Mouse (Mus musculus): ENCODE measurements around the gene Kcnq2. TPM values are rescaled to one million over a fixed set of nuclear protein-coding genes. Genes with fewer than 3 reads are reported as not detected.

The Kcnq2 gene
- polyA plus RNA-seq, 1 experiment, result not detected

DNA sequence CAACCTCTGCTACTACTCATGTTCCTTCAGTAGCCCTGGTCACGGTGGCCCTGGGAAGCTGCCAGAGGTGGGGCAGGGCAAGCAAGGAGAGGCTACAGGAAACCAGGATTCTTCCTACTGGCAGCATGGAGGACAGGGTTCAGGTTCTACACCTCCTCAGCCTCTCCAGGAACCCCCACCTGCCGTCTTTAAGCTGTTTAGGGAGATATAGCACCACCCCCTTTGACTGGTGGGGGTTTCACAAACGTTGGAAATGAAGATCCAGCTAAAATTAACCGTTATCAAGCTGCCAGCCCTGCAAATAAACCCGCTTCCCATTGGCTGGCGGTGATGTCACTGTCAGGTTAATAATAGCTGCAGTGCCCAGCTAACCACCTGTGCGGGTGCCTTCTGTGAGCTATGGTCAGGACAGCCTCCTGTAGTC is 24.0 kb upstream of the Kcnq2 start:
- Histone ChIP-seq H3K27ac (ENCODE audit: control insufficient read depth, insufficient read depth, low read depth, low read length, poor library complexity) (no peak overlapping the region), H3K4me3 (replicated peaks; ENCODE audit: control insufficient read depth, low read depth, low read length) (no peak overlapping the region), H3K4me1 (ENCODE audit: control insufficient read depth, insufficient read depth, low read length) (no peaks in the 10 kb centered on the region)
- 52% methylated on average over 7 of the region's 7 CpGs for WGBS
- TF ChIP-seq CTCF (IDR thresholded peaks at IDR 0.05; ENCODE audit: control insufficient read depth, insufficient read depth, low read length) (no peak), POLR2A (IDR thresholded peaks at IDR 0.05; ENCODE audit: borderline replicate concordance, control insufficient read depth, low read depth, low read length) (no peak)

GRCm38 (mm10) chr2:181158471-181158870 is 23.4 kb upstream of the Kcnq2 start:
- H3K4me3 ChIP-seq (replicated peaks; ENCODE audit: control insufficient read depth, low read depth, low read length), result no peak overlapping the region
- H3K4me1 ChIP-seq (ENCODE audit: control insufficient read depth, insufficient read depth, low read length), result no peaks in the 10 kb centered on the region
- WGBS, result 88% methylated on average over 2 of the region's 2 CpGs
- no peak overlapping the region for H3K27ac ChIP-seq (ENCODE audit: control insufficient read depth, insufficient read depth, low read depth, low read length, poor library complexity)
- TF ChIP-seq CTCF (IDR thresholded peaks at IDR 0.05; ENCODE audit: control insufficient read depth, insufficient read depth, low read length), result no peak
- no peak for TF ChIP-seq POLR2A (IDR thresholded peaks at IDR 0.05; ENCODE audit: borderline replicate concordance, control insufficient read depth, low read depth, low read length)

DNA sequence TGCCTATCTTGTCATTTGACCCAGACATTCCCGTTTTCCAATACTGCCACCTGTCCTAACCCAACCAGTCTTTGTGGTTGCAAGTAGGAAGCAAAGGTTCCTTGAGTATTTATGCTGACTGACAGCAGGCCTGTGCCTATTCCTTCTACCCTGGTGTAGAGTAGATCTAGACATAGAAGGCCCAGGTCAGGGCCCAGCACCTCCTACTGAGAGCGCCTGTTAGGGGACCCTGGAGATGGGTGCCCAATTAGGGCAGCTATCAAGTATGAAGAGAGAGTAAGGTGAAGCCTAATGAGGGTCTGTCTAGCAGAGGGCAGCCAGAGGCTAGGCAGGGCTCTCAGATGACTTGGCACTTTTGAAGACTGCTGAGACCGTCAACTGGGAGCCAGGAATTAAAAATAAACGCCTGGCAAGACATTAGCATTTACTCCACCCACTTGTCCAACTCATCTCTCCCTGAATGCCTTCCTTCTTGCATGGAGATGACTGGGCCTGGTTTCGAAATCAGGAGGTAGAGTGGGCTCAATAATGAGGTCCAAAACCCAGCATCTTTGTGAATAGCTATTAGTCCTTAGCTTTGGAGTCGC is 22.7 kb upstream of the Kcnq2 start:
- Histone ChIP-seq H3K4me1 (ENCODE audit: control insufficient read depth, insufficient read depth, low read length) (no peaks in the 10 kb centered on the region), H3K27ac (ENCODE audit: control insufficient read depth, insufficient read depth, low read depth, low read length, poor library complexity) (no peak overlapping the region), H3K4me3 (replicated peaks; ENCODE audit: control insufficient read depth, low read depth, low read length) (no peak overlapping the region)
- TF ChIP-seq POLR2A (IDR thresholded peaks at IDR 0.05; ENCODE audit: borderline replicate concordance, control insufficient read depth, low read depth, low read length), result no peak
- no peak for TF ChIP-seq CTCF (IDR thresholded peaks at IDR 0.05; ENCODE audit: control insufficient read depth, insufficient read depth, low read length)
- 53% methylated on average over 6 of the region's 6 CpGs for WGBS

DNA sequence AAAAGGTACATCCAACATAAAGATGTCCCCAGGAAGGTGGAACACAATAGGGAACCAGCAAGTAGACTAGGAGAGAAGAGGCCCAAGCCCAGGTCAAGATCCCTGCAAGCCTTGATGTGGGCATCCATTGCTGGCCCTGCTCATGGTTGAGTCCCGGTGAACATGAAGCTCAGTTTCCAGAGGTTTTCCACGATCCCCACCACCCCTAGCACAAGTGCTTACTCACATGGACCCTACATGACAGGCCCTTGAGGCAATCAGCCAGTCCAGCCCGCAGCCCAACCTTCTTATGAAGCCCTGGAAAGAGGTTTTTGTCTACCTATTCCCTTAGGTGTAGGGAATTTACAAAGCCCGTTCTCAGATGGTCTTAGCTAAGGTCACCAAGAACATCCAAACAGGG is 22.1 kb upstream of the Kcnq2 start:
- H3K4me1 ChIP-seq (ENCODE audit: control insufficient read depth, insufficient read depth, low read length), result no peaks in the 10 kb centered on the region
- no peak overlapping the region for H3K4me3 ChIP-seq (replicated peaks; ENCODE audit: control insufficient read depth, low read depth, low read length)
- no peak overlapping the region for H3K27ac ChIP-seq (ENCODE audit: control insufficient read depth, insufficient read depth, low read depth, low read length, poor library complexity)
- no peak for TF ChIP-seq CTCF (IDR thresholded peaks at IDR 0.05; ENCODE audit: control insufficient read depth, insufficient read depth, low read length)
- WGBS, result 72% methylated on average over 4 of the region's 4 CpGs

DNA sequence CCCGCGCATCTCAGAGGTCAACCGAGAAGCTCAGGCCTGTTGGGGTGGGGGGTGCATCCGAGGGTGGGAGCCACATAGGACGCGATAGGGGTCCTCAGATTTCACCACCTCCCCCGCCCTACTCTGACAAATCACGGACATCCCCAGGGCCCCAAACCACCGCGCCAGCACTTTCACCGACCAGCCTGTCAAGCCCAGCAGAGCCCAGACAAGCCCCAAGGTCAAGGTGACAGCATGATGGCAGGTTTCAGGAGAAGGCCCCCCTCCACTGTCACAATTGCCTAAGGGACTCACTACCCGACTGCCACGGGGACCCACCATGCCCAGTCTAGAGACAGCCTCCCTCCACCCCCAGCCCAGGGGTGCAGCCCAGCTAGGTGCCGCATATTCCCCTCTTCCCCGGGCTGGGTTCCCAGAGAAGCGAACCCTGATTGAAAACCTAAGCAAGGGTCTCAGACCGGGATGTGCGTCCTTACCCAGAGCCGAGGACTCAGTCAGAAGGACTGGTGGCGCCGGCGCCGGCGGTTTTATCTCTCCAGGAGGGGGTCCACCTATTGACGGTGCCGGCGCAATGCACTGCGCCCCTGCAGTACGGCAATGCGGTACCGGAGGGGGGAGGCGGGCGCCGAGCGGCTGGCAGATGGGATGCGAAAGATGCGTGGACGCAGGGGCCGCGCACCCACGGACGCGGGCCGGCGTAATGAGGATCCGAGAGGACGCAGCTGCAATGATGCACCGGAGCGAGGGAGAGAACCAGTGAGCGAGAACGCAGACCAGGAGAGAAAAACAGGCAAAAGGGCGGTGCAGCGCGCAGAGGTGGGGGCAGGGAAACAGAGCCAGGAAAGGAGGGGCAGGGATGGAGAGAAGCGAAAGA is 21.4 kb upstream of the Kcnq2 start, which contains the start of gene Eef1a2:
Gene Eef1a2 (minus strand): TSS at position 767 of the 874 bp plus-strand sequence.
- no peak within 1 kb of the TSS for H3K4me3 ChIP-seq (replicated peaks; ENCODE audit: control insufficient read depth, low read depth, low read length)
- WGBS, result 11% methylated on average over 55 of the region's 55 CpGs
- no peak within 1 kb of the TSS for H3K27ac ChIP-seq (ENCODE audit: control insufficient read depth, insufficient read depth, low read depth, low read length, poor library complexity)
- no peaks in the 10 kb centered on the region for H3K4me1 ChIP-seq (ENCODE audit: control insufficient read depth, insufficient read depth, low read length)
- TF ChIP-seq CTCF (IDR thresholded peaks at IDR 0.05; ENCODE audit: control insufficient read depth, insufficient read depth, low read length), result no peak
- no peak for TF ChIP-seq POLR2A (IDR thresholded peaks at IDR 0.05; ENCODE audit: borderline replicate concordance, control insufficient read depth, low read depth, low read length)

DNA sequence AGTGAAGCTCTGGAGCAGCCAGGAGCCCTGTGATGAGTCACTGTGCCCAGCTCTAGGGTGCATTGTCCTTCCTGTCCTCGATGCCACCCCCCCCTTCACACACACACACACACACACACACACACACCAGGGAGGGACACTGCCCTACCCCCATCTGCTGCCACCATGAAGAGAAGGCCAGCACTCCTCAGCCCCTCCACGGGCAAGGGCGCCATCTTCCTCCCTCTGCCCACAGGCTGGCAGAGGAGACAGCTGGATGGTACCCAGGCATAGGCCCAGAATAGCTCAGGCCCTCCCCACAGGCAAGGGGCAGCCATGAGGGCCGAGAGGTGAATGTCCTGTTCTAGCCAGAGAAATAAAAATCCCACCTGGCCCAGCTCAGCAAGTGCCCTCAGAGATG is 20.7 kb upstream of the Kcnq2 start:
- Histone ChIP-seq H3K27ac (ENCODE audit: control insufficient read depth, insufficient read depth, low read depth, low read length, poor library complexity) (no peak overlapping the region), H3K4me3 (replicated peaks; ENCODE audit: control insufficient read depth, low read depth, low read length) (no peak overlapping the region), H3K4me1 (ENCODE audit: control insufficient read depth, insufficient read depth, low read length) (no peaks in the 10 kb centered on the region)
- no peak for TF ChIP-seq POLR2A (IDR thresholded peaks at IDR 0.05; ENCODE audit: borderline replicate concordance, control insufficient read depth, low read depth, low read length)
- no peak for TF ChIP-seq CTCF (IDR thresholded peaks at IDR 0.05; ENCODE audit: control insufficient read depth, insufficient read depth, low read length)
- WGBS, result 44% methylated on average over 4 of the region's 4 CpGs

DNA sequence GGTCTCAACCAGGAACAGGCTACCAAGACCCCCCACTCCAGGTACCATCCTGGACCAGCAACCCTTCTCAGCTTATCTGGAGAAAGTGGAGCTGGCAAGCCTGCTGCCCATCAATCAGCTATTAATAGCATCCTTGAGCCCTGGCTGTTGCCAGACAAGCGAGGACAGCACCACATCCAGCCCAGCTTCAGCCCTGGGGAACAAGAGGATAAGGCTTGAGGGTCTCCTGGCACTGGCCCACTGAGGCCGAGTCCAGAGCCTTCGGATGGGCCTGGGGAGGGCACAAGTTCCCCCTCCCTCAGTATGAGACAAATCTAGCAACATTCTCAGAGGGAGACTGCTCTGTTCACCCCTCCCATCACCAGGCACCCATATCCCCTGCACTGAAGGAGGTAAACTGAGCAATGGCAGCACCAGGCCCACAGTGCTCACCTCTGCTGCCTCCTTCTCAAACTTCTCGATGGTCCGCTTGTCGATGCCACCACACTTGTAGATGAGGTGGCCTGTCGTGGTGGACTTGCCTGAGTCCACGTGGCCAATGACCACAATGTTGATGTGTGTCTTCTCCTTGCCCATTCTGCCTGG is 19.8 kb upstream of the Kcnq2 start:
- TF ChIP-seq POLR2A (IDR thresholded peaks at IDR 0.05; ENCODE audit: borderline replicate concordance, control insufficient read depth, low read depth, low read length), result no peak
- TF ChIP-seq CTCF (IDR thresholded peaks at IDR 0.05; ENCODE audit: control insufficient read depth, insufficient read depth, low read length), result no peak
- no peak overlapping the region for H3K4me3 ChIP-seq (replicated peaks; ENCODE audit: control insufficient read depth, low read depth, low read length)
- no peak overlapping the region for H3K27ac ChIP-seq (ENCODE audit: control insufficient read depth, insufficient read depth, low read depth, low read length, poor library complexity)
- 67% methylated on average over 8 of the region's 8 CpGs for WGBS
- no peaks in the 10 kb centered on the region for H3K4me1 ChIP-seq (ENCODE audit: control insufficient read depth, insufficient read depth, low read length)

DNA sequence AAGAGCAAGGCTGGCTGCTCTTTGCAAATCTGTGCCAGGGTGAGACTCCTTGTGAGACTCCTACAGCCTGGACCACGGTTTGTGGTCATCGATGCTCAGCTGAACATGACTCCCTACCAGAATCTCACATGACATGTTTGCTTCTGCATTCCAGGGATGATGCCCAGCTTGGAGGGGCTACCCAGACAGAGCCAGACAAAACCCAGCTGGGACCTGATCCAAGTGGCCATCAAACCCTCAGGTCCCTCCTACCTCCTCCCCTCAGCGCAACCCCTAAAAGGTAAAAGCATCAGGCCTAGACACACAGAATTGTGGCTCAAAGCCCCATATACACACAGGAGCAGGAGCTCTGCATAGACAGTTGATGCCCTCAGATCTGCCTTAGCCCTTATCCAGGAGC is 19.3 kb upstream of the Kcnq2 start:
- no peaks in the 10 kb centered on the region for H3K4me1 ChIP-seq (ENCODE audit: control insufficient read depth, insufficient read depth, low read length)
- 78% methylated on average over 3 of the region's 3 CpGs for WGBS
- no peak overlapping the region for H3K27ac ChIP-seq (ENCODE audit: control insufficient read depth, insufficient read depth, low read depth, low read length, poor library complexity)
- TF ChIP-seq CTCF (IDR thresholded peaks at IDR 0.05; ENCODE audit: control insufficient read depth, insufficient read depth, low read length), result no peak
- TF ChIP-seq POLR2A (IDR thresholded peaks at IDR 0.05; ENCODE audit: borderline replicate concordance, control insufficient read depth, low read depth, low read length), result no peak
- H3K4me3 ChIP-seq (replicated peaks; ENCODE audit: control insufficient read depth, low read depth, low read length), result no peak overlapping the region

All from bone marrow, adult 2 months (tissue).